Mouse (Mus musculus) embryo, embryonic 10.5 days (tissue): ENCODE data around the gene Dcbld1.
A peak's percentile ranks its signal among the peaks of the same experiment; 100 is the strongest.
"Not testable (repeated sequence)": the region's sequence is repeated elsewhere in the genome, so short reads cannot be mapped to it uniquely, and the experiment has no call there.

ENCODE experiments used
- DNase-seq: peaks from one replicate; pipeline ENCODE4 v3.0.0-alpha.2; 2015; ENCODE audit warnings: low spot score

Dcbld1 gene

GRCm38 (mm10) chr10:52260209-52260608, 26.8 kb downstream of the Dcbld1 start:
- DNase-seq, result no peak

GRCm38 (mm10) chr10:52264162-52264561, 30.7 kb downstream of the Dcbld1 start:
- no peak for DNase-seq

- no peak for DNase-seq
These were observed 35.5 kb downstream of the Dcbld1 start for GRCm38 (mm10) chr10:52268879-52269278.

- DNase-seq, result no peak
These were observed 38.0 kb downstream of the Dcbld1 start for GRCm38 (mm10) chr10:52271385-52271784.

- peak; percentile 9 for DNase-seq
These were observed 39.6 kb downstream of the Dcbld1 start for GRCm38 (mm10) chr10:52273012-52273411.

GRCm38 (mm10) chr10:52274001-52274909, 40.8 kb downstream of the Dcbld1 start:
- DNase-seq, result peak; percentile 29

- DNase-seq, result peak; percentile 9
These were observed 41.6 kb downstream of the Dcbld1 start for GRCm38 (mm10) chr10:52274910-52275604.

GRCm38 (mm10) chr10:52276579-52276978, 43.2 kb downstream of the Dcbld1 start:
- no peak for DNase-seq

- DNase-seq, result not testable (repeated sequence)
These were observed 44.1 kb downstream of the Dcbld1 start for GRCm38 (mm10) chr10:52277564-52277963.

GRCm38 (mm10) chr10:52278011-52278434, 44.6 kb downstream of the Dcbld1 start:
- no peak for DNase-seq

- no peak for DNase-seq
These were observed 45.4 kb downstream of the Dcbld1 start for GRCm38 (mm10) chr10:52278866-52279265.

- no peak for DNase-seq
These were observed 46.5 kb downstream of the Dcbld1 start for GRCm38 (mm10) chr10:52279876-52280275.

GRCm38 (mm10) chr10:52280623-52281022, 47.2 kb downstream of the Dcbld1 start:
- DNase-seq, result no peak

- DNase-seq, result no peak
These were observed 47.9 kb downstream of the Dcbld1 start for GRCm38 (mm10) chr10:52281337-52281736.

- no peak for DNase-seq
These were observed 51.2 kb downstream of the Dcbld1 start for GRCm38 (mm10) chr10:52284578-52284977.

- no peak for DNase-seq
These were observed 54.6 kb downstream of the Dcbld1 start for GRCm38 (mm10) chr10:52287852-52288533.

GRCm38 (mm10) chr10:52289261-52289660, 55.8 kb downstream of the Dcbld1 start:
- no peak for DNase-seq

GRCm38 (mm10) chr10:52292391-52292790, 59.0 kb downstream of the Dcbld1 start:
- DNase-seq, result not testable (repeated sequence)

- DNase-seq, result no peak
These were observed 60.6 kb downstream of the Dcbld1 start for GRCm38 (mm10) chr10:52293921-52294577.

GRCm38 (mm10) chr10:52295934-52296333, 62.5 kb downstream of the Dcbld1 start:
- no peak for DNase-seq

GRCm38 (mm10) chr10:52298568-52298967, 65.1 kb downstream of the Dcbld1 start:
- DNase-seq, result peak; percentile 66

- no peak for DNase-seq
These were observed 68.3 kb downstream of the Dcbld1 start for GRCm38 (mm10) chr10:52301766-52302165.
